Mouse (Mus musculus) small intestine, adult 2 months (tissue): ENCODE data around the gene Slc34a3.

Experiments used
- CTCF ChIP-seq: fragments of 200-500 bp; IDR thresholded peaks from 2 replicates; pipeline ENCODE4 v1.5.1; 2012; ENCODE audit warnings: low read depth, mild to moderate bottlenecking, control low read depth, inconsistent platforms, low read length, moderate library complexity, mixed read lengths; ENCODE audit not compliant: insufficient replicate concordance, insufficient read length; ENCODE audit errors: extremely low read depth
- POLR2A ChIP-seq: fragments of 200-500 bp; IDR thresholded peaks from 2 replicates; pipeline ENCODE4 v1.6.1; 2012; ENCODE audit warnings: low read depth, mild to moderate bottlenecking, control low read depth, inconsistent platforms, low read length, moderate library complexity

DNA sequence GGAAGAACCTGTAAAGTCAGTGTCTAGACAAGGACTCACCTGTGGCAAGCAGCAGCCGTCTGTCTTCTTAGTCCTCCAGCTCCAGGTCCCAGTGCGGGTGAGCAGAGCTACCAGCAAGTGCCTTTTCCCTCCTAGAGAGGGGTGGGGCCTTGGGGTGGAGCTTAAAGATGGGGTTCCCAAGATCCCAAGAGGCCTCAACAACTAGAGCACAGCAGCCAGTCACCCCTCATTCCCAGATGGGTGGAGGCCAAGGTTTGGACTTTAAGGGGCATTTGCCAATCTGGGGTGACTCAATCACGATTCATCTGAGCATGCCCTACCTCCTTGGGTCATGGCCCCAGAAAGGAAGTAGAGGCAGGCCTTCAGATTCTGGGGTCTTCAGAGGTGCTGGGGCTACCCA, 5.6 kb upstream of the Slc34a3 start:
- TF ChIP-seq CTCF (no peak), POLR2A (no peak)
